Mouse (Mus musculus): Measurements from ENCODE around the gene Mapk13. TPM values are rescaled to one million over a fixed set of nuclear protein-coding genes. Genes with fewer than 3 reads are reported as not detected.
"Not testable (repeated sequence)": the region's sequence is repeated elsewhere in the genome, so short reads cannot be mapped to it uniquely, and the experiment has no call there.

Mapk13 gene
- polyA plus RNA-seq, 1 experiment from 2014 or later = 31.8 TPM

- no peaks in the 10 kb centered on the region for H3K9me3 ChIP-seq (ENCODE audit: control insufficient read depth, low read length)
- DNase-seq (ENCODE audit: low spot score) (no peak), ATAC-seq (ENCODE audit: low read depth) (no peak)
- H3K36me3 ChIP-seq (ENCODE audit: control insufficient read depth, insufficient read depth, low read length) = no peaks in the 10 kb centered on the region
- H3K27me3 ChIP-seq (replicated peaks; ENCODE audit: control insufficient read depth, insufficient read depth, low read length) = peaks cover 14% of the 10 kb centered on the region
- no peak overlapping the region for H3K4me3 ChIP-seq (ENCODE audit: low read depth, low read length)
- no peak overlapping the region for H3K4me2 ChIP-seq (ENCODE audit: low read depth, low read length)
- no peak overlapping the region for H3K9ac ChIP-seq (ENCODE audit: low read depth, low read length)
- peaks cover 7% of the 10 kb centered on the region; the same call in 1 of the 2 replicates for H3K4me1 ChIP-seq (ENCODE audit: control insufficient read depth, insufficient read depth, low read length)
- no peak overlapping the region for H3K27ac ChIP-seq (replicated peaks; ENCODE audit: low read depth, low read length)
- 68% methylated on average over 11 of the region's 11 CpGs for WGBS
These were observed 2.1 kb upstream of the Mapk13 start for GRCm38 (mm10) chr17:28766781-28767515.

- Histone ChIP-seq H3K9ac (ENCODE audit: low read depth, low read length) (peak overlapping the region; percentile 70), H3K4me1 (ENCODE audit: control insufficient read depth, insufficient read depth, low read length) (peaks cover 7% of the 10 kb centered on the region; the same call in 1 of the 2 replicates), H3K4me3 (ENCODE audit: low read depth, low read length) (peak overlapping the region; percentile 56), H3K27ac (replicated peaks; ENCODE audit: low read depth, low read length) (peak overlapping the region; percentile 33; the same call in 1 of the 2 replicates), H3K4me2 (ENCODE audit: low read depth, low read length) (peak overlapping the region; percentile 89), H3K27me3 (replicated peaks; ENCODE audit: control insufficient read depth, insufficient read depth, low read length) (peaks cover 14% of the 10 kb centered on the region), H3K36me3 (ENCODE audit: control insufficient read depth, insufficient read depth, low read length) (no peaks in the 10 kb centered on the region), H3K9me3 (ENCODE audit: control insufficient read depth, low read length) (no peaks in the 10 kb centered on the region)
- peak; percentile 53 for DNase-seq (ENCODE audit: low spot score)
- ATAC-seq (ENCODE audit: low read depth) = peak; percentile 48
- WGBS = 3% methylated on average over 24 of the region's 24 CpGs
These were observed 851 bp downstream of the Mapk13 start for GRCm38 (mm10) chr17:28769875-28770421.

GRCm38 (mm10) chr17:28771289-28771688 lies 2.2 kb downstream of the Mapk13 start:
- ATAC-seq (ENCODE audit: low read depth) = no peak
- WGBS = 87% methylated on average over 5 of the region's 5 CpGs
- H3K9ac ChIP-seq (ENCODE audit: low read depth, low read length) = no peak overlapping the region
- H3K4me2 ChIP-seq (ENCODE audit: low read depth, low read length) = no peak overlapping the region
- H3K4me1 ChIP-seq (ENCODE audit: control insufficient read depth, insufficient read depth, low read length) = peaks cover 7% of the 10 kb centered on the region; the same call in 1 of the 2 replicates
- peaks cover 14% of the 10 kb centered on the region for H3K27me3 ChIP-seq (replicated peaks; ENCODE audit: control insufficient read depth, insufficient read depth, low read length)
- no peaks in the 10 kb centered on the region for H3K9me3 ChIP-seq (ENCODE audit: control insufficient read depth, low read length)
- no peak for DNase-seq (ENCODE audit: low spot score)
- no peaks in the 10 kb centered on the region for H3K36me3 ChIP-seq (ENCODE audit: control insufficient read depth, insufficient read depth, low read length)
- H3K27ac ChIP-seq (replicated peaks; ENCODE audit: low read depth, low read length) = no peak overlapping the region
- H3K4me3 ChIP-seq (ENCODE audit: low read depth, low read length) = no peak overlapping the region

GRCm38 (mm10) chr17:28774303-28774702 lies 5.2 kb downstream of the Mapk13 start:
- 96% methylated on average over 8 of the region's 9 CpGs for WGBS
- H3K4me3 ChIP-seq (ENCODE audit: low read depth, low read length); ATAC-seq (ENCODE audit: low read depth); H3K36me3 ChIP-seq (ENCODE audit: control insufficient read depth, insufficient read depth, low read length); H3K27me3 ChIP-seq (replicated peaks; ENCODE audit: control insufficient read depth, insufficient read depth, low read length); H3K27ac ChIP-seq (replicated peaks; ENCODE audit: low read depth, low read length); H3K4me1 ChIP-seq (ENCODE audit: control insufficient read depth, insufficient read depth, low read length); H3K4me2 ChIP-seq (ENCODE audit: low read depth, low read length); H3K9ac ChIP-seq (ENCODE audit: low read depth, low read length); DNase-seq (ENCODE audit: low spot score); H3K9me3 ChIP-seq (ENCODE audit: control insufficient read depth, low read length): not testable (repeated sequence)

GRCm38 (mm10) chr17:28775161-28775560 lies 6.1 kb downstream of the Mapk13 start:
- Histone ChIP-seq H3K36me3 (ENCODE audit: control insufficient read depth, insufficient read depth, low read length) (peaks cover 6% of the 10 kb centered on the region; the same call in 1 of the 2 replicates), H3K9ac (ENCODE audit: low read depth, low read length) (no peak overlapping the region), H3K4me3 (ENCODE audit: low read depth, low read length) (no peak overlapping the region), H3K4me1 (ENCODE audit: control insufficient read depth, insufficient read depth, low read length) (peaks cover 5% of the 10 kb centered on the region; the same call in 1 of the 2 replicates), H3K9me3 (ENCODE audit: control insufficient read depth, low read length) (no peaks in the 10 kb centered on the region), H3K4me2 (ENCODE audit: low read depth, low read length) (no peak overlapping the region), H3K27me3 (replicated peaks; ENCODE audit: control insufficient read depth, insufficient read depth, low read length) (peaks cover 9% of the 10 kb centered on the region; the same call in 1 of the 2 replicates), H3K27ac (replicated peaks; ENCODE audit: low read depth, low read length) (no peak overlapping the region)
- DNase-seq (ENCODE audit: low spot score) = no peak
- WGBS = 67% methylated on average over 4 of the region's 4 CpGs
- ATAC-seq (ENCODE audit: low read depth) = no peak

- Histone ChIP-seq H3K9ac (ENCODE audit: low read depth, low read length) (no peak overlapping the region), H3K27me3 (replicated peaks; ENCODE audit: control insufficient read depth, insufficient read depth, low read length) (no peaks in the 10 kb centered on the region), H3K4me3 (ENCODE audit: low read depth, low read length) (no peak overlapping the region), H3K4me1 (ENCODE audit: control insufficient read depth, insufficient read depth, low read length) (no peaks in the 10 kb centered on the region), H3K36me3 (ENCODE audit: control insufficient read depth, insufficient read depth, low read length) (peaks cover 6% of the 10 kb centered on the region; the same call in 1 of the 2 replicates), H3K4me2 (ENCODE audit: low read depth, low read length) (no peak overlapping the region), H3K9me3 (ENCODE audit: control insufficient read depth, low read length) (no peaks in the 10 kb centered on the region), H3K27ac (replicated peaks; ENCODE audit: low read depth, low read length) (no peak overlapping the region)
- WGBS = 88% methylated on average over 3 of the region's 3 CpGs
- no peak for DNase-seq (ENCODE audit: low spot score)
- no peak for ATAC-seq (ENCODE audit: low read depth)
These were observed 7.7 kb downstream of the Mapk13 start for GRCm38 (mm10) chr17:28776817-28777216.

GRCm38 (mm10) chr17:28777231-28778005 lies 8.3 kb downstream of the Mapk13 start:
- no peaks in the 10 kb centered on the region for H3K27me3 ChIP-seq (replicated peaks; ENCODE audit: control insufficient read depth, insufficient read depth, low read length)
- DNase-seq (ENCODE audit: low spot score) = no peak
- no peaks in the 10 kb centered on the region for H3K4me1 ChIP-seq (ENCODE audit: control insufficient read depth, insufficient read depth, low read length)
- H3K36me3 ChIP-seq (ENCODE audit: control insufficient read depth, insufficient read depth, low read length) = peaks cover 6% of the 10 kb centered on the region; the same call in 1 of the 2 replicates
- H3K9ac ChIP-seq (ENCODE audit: low read depth, low read length) = no peak overlapping the region
- no peak overlapping the region for H3K4me3 ChIP-seq (ENCODE audit: low read depth, low read length)
- WGBS = 85% methylated on average over 16 of the region's 16 CpGs
- ATAC-seq (ENCODE audit: low read depth) = no peak
- H3K9me3 ChIP-seq (ENCODE audit: control insufficient read depth, low read length) = no peaks in the 10 kb centered on the region
- no peak overlapping the region for H3K27ac ChIP-seq (replicated peaks; ENCODE audit: low read depth, low read length)
- H3K4me2 ChIP-seq (ENCODE audit: low read depth, low read length) = no peak overlapping the region

- DNase-seq (ENCODE audit: low spot score) = no peak
- 90% methylated on average over 3 of the region's 3 CpGs for WGBS
These were observed 10.6 kb downstream of the Mapk13 start for GRCm38 (mm10) chr17:28779735-28780134.

More at GRCm38 (mm10) chr17:28779735-28780134, 10.6 kb downstream of the Mapk13 start:
- H3K4me3 ChIP-seq (ENCODE audit: low read depth, low read length) = no peak overlapping the region
- no peak overlapping the region for H3K4me2 ChIP-seq (ENCODE audit: low read depth, low read length)
- no peak overlapping the region for H3K9ac ChIP-seq (ENCODE audit: low read depth, low read length)
- H3K27me3 ChIP-seq (replicated peaks; ENCODE audit: control insufficient read depth, insufficient read depth, low read length) = no peaks in the 10 kb centered on the region
- ATAC-seq (ENCODE audit: low read depth) = no peak
- no peak overlapping the region for H3K27ac ChIP-seq (replicated peaks; ENCODE audit: low read depth, low read length)
- no peaks in the 10 kb centered on the region for H3K9me3 ChIP-seq (ENCODE audit: control insufficient read depth, low read length)
- peaks cover 6% of the 10 kb centered on the region; the same call in 1 of the 2 replicates for H3K36me3 ChIP-seq (ENCODE audit: control insufficient read depth, insufficient read depth, low read length)
- H3K4me1 ChIP-seq (ENCODE audit: control insufficient read depth, insufficient read depth, low read length) = no peaks in the 10 kb centered on the region

Data from embryonic facial prominence, embryonic 14.5 days (tissue).